Mouse (Mus musculus): Measurements from ENCODE around the gene Mapk8ip1. TPM values are rescaled to one million over a fixed set of nuclear protein-coding genes. Genes with fewer than 3 reads are reported as not detected.

Mapk8ip1 gene
- polyA plus RNA-seq, 1 experiment = 2.0 TPM

GRCm38 (mm10) chr2:92361795-92362194, 39.3 kb downstream of the Mapk8ip1 start:
- no peak overlapping the region for H3K27ac ChIP-seq (ENCODE audit: control insufficient read depth, insufficient read depth, low read depth, low read length, poor library complexity)
- H3K4me1 ChIP-seq (ENCODE audit: control insufficient read depth, insufficient read depth, low read length) = no peaks in the 10 kb centered on the region
- WGBS = 87% methylated on average over 8 of the region's 8 CpGs
- no peak overlapping the region for H3K4me3 ChIP-seq (replicated peaks; ENCODE audit: control insufficient read depth, low read depth, low read length)
- no peak for TF ChIP-seq CTCF (IDR thresholded peaks at IDR 0.05; ENCODE audit: control insufficient read depth, insufficient read depth, low read length)
- TF ChIP-seq POLR2A (IDR thresholded peaks at IDR 0.05; ENCODE audit: borderline replicate concordance, control insufficient read depth, low read depth, low read length) = no peak

GRCm38 (mm10) chr2:92360893-92361292, 40.2 kb downstream of the Mapk8ip1 start:
- Histone ChIP-seq H3K4me1 (ENCODE audit: control insufficient read depth, insufficient read depth, low read length) (no peaks in the 10 kb centered on the region), H3K4me3 (replicated peaks; ENCODE audit: control insufficient read depth, low read depth, low read length) (no peak overlapping the region), H3K27ac (ENCODE audit: control insufficient read depth, insufficient read depth, low read depth, low read length, poor library complexity) (no peak overlapping the region)
- TF ChIP-seq POLR2A (IDR thresholded peaks at IDR 0.05; ENCODE audit: borderline replicate concordance, control insufficient read depth, low read depth, low read length) (no peak), CTCF (IDR thresholded peaks at IDR 0.05; ENCODE audit: control insufficient read depth, insufficient read depth, low read length) (no peak)
- 62% methylated on average over 12 of the region's 12 CpGs for WGBS

GRCm38 (mm10) chr2:92360186-92360823, 40.8 kb downstream of the Mapk8ip1 start:
- 86% methylated on average over 25 of the region's 25 CpGs for WGBS

GRCm38 (mm10) chr2:92359301-92359700, 41.8 kb downstream of the Mapk8ip1 start:
- 83% methylated on average over 2 of the region's 2 CpGs for WGBS
- TF ChIP-seq CTCF (IDR thresholded peaks at IDR 0.05; ENCODE audit: control insufficient read depth, insufficient read depth, low read length) = no peak
- no peak for TF ChIP-seq POLR2A (IDR thresholded peaks at IDR 0.05; ENCODE audit: borderline replicate concordance, control insufficient read depth, low read depth, low read length)
- H3K4me1 ChIP-seq (ENCODE audit: control insufficient read depth, insufficient read depth, low read length) = no peaks in the 10 kb centered on the region

More at GRCm38 (mm10) chr2:92360186-92360823, 40.8 kb downstream of the Mapk8ip1 start:
- H3K27ac ChIP-seq (ENCODE audit: control insufficient read depth, insufficient read depth, low read depth, low read length, poor library complexity) = no peak overlapping the region
- H3K4me3 ChIP-seq (replicated peaks; ENCODE audit: control insufficient read depth, low read depth, low read length) = no peak overlapping the region
- no peaks in the 10 kb centered on the region for H3K4me1 ChIP-seq (ENCODE audit: control insufficient read depth, insufficient read depth, low read length)
- TF ChIP-seq POLR2A (IDR thresholded peaks at IDR 0.05; ENCODE audit: borderline replicate concordance, control insufficient read depth, low read depth, low read length) = no peak
- TF ChIP-seq CTCF (IDR thresholded peaks at IDR 0.05; ENCODE audit: control insufficient read depth, insufficient read depth, low read length) = no peak

GRCm38 (mm10) chr2:92354224-92354623, 46.8 kb downstream of the Mapk8ip1 start:
- 74% methylated on average over 6 of the region's 6 CpGs for WGBS
- no peak for TF ChIP-seq CTCF (IDR thresholded peaks at IDR 0.05; ENCODE audit: control insufficient read depth, insufficient read depth, low read length)
- TF ChIP-seq POLR2A (IDR thresholded peaks at IDR 0.05; ENCODE audit: borderline replicate concordance, control insufficient read depth, low read depth, low read length) = no peak
- H3K4me3 ChIP-seq (replicated peaks; ENCODE audit: control insufficient read depth, low read depth, low read length) = no peak overlapping the region
- H3K27ac ChIP-seq (ENCODE audit: control insufficient read depth, insufficient read depth, low read depth, low read length, poor library complexity) = no peak overlapping the region
- no peaks in the 10 kb centered on the region for H3K4me1 ChIP-seq (ENCODE audit: control insufficient read depth, insufficient read depth, low read length)

More at GRCm38 (mm10) chr2:92359301-92359700, 41.8 kb downstream of the Mapk8ip1 start:
- H3K4me3 ChIP-seq (replicated peaks; ENCODE audit: control insufficient read depth, low read depth, low read length) = no peak overlapping the region
- H3K27ac ChIP-seq (ENCODE audit: control insufficient read depth, insufficient read depth, low read depth, low read length, poor library complexity) = no peak overlapping the region

- no peak overlapping the region for H3K27ac ChIP-seq (ENCODE audit: control insufficient read depth, insufficient read depth, low read depth, low read length, poor library complexity)
- TF ChIP-seq POLR2A (IDR thresholded peaks at IDR 0.05; ENCODE audit: borderline replicate concordance, control insufficient read depth, low read depth, low read length) = no peak
- TF ChIP-seq CTCF (IDR thresholded peaks at IDR 0.05; ENCODE audit: control insufficient read depth, insufficient read depth, low read length) = no peak
- 82% methylated on average over 5 of the region's 5 CpGs for WGBS
- no peaks in the 10 kb centered on the region for H3K4me1 ChIP-seq (ENCODE audit: control insufficient read depth, insufficient read depth, low read length)
- H3K4me3 ChIP-seq (replicated peaks; ENCODE audit: control insufficient read depth, low read depth, low read length) = no peak overlapping the region
Observed at GRCm38 (mm10) chr2:92353402-92353801, 47.7 kb downstream of the Mapk8ip1 start.

- Histone ChIP-seq H3K27ac (ENCODE audit: control insufficient read depth, insufficient read depth, low read depth, low read length, poor library complexity) (no peak overlapping the region), H3K4me1 (ENCODE audit: control insufficient read depth, insufficient read depth, low read length) (no peaks in the 10 kb centered on the region), H3K4me3 (replicated peaks; ENCODE audit: control insufficient read depth, low read depth, low read length) (no peak overlapping the region)
- TF ChIP-seq CTCF (IDR thresholded peaks at IDR 0.05; ENCODE audit: control insufficient read depth, insufficient read depth, low read length) = no peak
- no peak for TF ChIP-seq POLR2A (IDR thresholded peaks at IDR 0.05; ENCODE audit: borderline replicate concordance, control insufficient read depth, low read depth, low read length)
- WGBS = 76% methylated on average over 5 of the region's 5 CpGs
Observed at GRCm38 (mm10) chr2:92350686-92351085, 50.4 kb downstream of the Mapk8ip1 start.

GRCm38 (mm10) chr2:92349589-92350425, 51.3 kb downstream of the Mapk8ip1 start:
- WGBS = 81% methylated on average over 6 of the region's 6 CpGs
- H3K27ac ChIP-seq (ENCODE audit: control insufficient read depth, insufficient read depth, low read depth, low read length, poor library complexity) = no peak overlapping the region
- TF ChIP-seq CTCF (IDR thresholded peaks at IDR 0.05; ENCODE audit: control insufficient read depth, insufficient read depth, low read length) (no peak), POLR2A (IDR thresholded peaks at IDR 0.05; ENCODE audit: borderline replicate concordance, control insufficient read depth, low read depth, low read length) (no peak)
- H3K4me1 ChIP-seq (ENCODE audit: control insufficient read depth, insufficient read depth, low read length) = no peaks in the 10 kb centered on the region
- H3K4me3 ChIP-seq (replicated peaks; ENCODE audit: control insufficient read depth, low read depth, low read length) = no peak overlapping the region

All from bone marrow, adult 2 months (tissue).